Mouse (Mus musculus): ENCODE measurements around the gene Vrtn.

DNA sequence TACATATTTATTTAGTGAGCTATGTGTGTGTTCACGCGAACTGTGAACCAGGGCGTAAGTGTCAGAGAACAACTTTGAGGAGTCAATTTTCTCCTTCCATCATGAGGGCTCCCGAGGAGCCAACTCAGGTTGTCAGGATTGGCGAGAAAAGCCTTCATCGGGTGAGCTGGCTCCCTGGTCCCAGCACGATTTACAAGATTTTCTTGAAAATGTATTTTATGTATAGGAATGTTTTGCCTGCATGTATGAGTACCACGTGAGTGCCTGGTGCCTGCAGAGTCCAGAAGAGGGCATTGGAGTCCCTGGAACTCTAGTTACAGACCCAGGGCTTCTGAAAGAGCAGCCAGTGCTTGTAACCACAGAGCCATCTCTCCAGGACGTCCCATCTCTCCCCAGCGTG, 23.2 kb upstream of the Vrtn start:
- TF ChIP-seq CTCF (IDR thresholded peaks at IDR 0.05; ENCODE audit: low read depth, low read length) = no peak
- TF ChIP-seq GATA1 (IDR thresholded peaks at IDR 0.05; ENCODE audit: borderline replicate concordance, low read length) = no peak
- no peak for TF ChIP-seq GATA2 (IDR thresholded peaks at IDR 0.05; ENCODE audit: borderline replicate concordance, low read depth, low read length)
- TF ChIP-seq TAL1 (conservative IDR thresholded peaks at IDR 0.05; ENCODE audit: low read depth, low read length) = no peak
- no peak for TF ChIP-seq POLR2AphosphoS5 (IDR thresholded peaks at IDR 0.05; ENCODE audit: insufficient replicate concordance, low read depth, low read length)
